Mouse (Mus musculus): ENCODE measurements at regions not wholly inside any gene's neighbourhood (a gene's known extent, or its start where the extent isn't known, plus 50 kb on each side); places are given as distances from the start of the nearest gene placed in this dataset.

DNA sequence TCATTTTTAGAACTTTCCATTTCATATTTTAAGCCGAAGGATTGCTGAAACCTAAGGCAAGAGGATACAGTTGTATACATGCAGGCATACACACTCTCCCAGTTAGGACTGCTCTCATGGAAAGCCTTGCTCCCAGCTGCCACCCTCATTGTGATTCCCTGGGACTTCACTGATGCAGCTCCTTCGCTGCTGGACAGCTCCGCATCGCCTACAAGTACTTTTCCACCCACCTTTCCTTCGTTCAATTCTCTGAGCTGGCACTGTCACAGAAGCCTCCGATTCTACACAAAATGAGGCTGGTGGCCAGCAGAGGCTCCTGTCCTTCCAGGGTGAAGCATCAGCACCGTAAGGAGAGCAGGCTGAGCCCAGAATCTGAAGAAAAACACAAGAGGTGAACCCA, 105.5 kb upstream of the Mkln1 start:
- no peak for DNase-seq (ENCODE audit: extremely low read depth, insufficient read length, low spot score)

GRCm38 (mm10) chr6:31299395-31299794, 99.1 kb upstream of the Mkln1 start:
- no peak for DNase-seq (ENCODE audit: extremely low read depth, insufficient read length, low spot score)

GRCm38 (mm10) chr6:31305736-31306135, 92.8 kb upstream of the Mkln1 start:
- DNase-seq (ENCODE audit: extremely low read depth, insufficient read length, low spot score), result no peak

DNA sequence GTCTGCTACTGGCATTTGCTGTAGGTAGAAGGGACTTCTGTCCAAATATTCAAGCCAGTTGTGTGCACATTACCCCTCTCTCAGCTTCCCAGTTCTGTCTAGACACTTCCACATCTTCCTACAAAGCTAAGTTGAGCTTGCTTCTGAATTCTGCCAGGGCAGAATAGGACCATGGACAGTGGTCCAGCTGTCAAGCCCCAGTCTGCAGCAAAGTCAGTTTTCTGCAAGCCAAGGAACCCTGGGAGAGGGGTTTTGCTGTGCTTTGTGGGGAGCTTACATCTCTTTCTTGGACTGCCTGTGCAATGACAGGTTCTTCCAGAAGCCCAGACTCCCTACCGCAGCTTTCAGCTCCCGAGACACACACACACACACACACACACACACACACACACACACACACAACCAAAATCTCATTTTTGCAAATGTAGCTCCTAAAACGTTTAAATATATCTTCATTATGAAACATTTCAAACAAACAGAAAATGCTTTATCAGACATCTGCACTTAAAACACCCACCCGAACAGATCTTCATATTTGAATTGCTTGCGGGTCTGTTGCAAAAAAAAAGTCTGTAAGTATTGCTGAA, 91.4 kb upstream of the Mkln1 start:
- DNase-seq (ENCODE audit: extremely low read depth, insufficient read length, low spot score), result no peak

GRCm38 (mm10) chr6:31307899-31308298, 90.6 kb upstream of the Mkln1 start:
- DNase-seq (ENCODE audit: extremely low read depth, insufficient read length, low spot score), result no peak

- DNase-seq (ENCODE audit: extremely low read depth, insufficient read length, low spot score), result no peak
Measured at GRCm38 (mm10) chr6:31310660-31311059, 87.9 kb upstream of the Mkln1 start.

DNA sequence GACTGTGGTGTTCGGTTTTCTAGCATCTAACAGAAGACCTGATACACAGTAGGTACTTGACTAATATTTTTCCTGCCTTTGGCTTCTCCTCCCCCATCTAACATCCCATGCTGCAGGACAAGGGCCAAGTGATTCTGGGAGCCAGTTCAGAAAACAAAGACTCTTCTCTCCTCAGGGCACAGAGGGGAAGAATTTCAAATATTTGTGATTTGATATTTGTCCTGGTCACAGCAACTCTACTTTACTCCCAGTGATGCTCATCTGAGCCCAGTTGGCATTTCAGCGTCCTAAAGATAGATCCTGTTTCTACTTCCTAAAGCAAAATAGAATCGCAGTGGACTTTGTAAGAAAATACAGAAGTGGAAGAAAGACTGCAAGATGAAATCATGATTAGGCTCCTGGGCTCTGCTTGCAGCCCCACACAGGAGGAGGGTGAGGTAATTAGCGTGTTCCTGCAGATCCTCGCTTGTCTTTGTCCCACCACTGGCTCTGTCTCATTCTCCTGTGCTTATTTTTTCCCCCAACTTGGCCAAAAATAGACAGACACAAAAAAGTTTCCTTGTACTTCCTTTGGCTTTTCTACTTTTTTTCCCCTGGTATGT, 84.6 kb upstream of the Mkln1 start:
- DNase-seq (ENCODE audit: extremely low read depth, insufficient read length, low spot score), result no peak

DNA sequence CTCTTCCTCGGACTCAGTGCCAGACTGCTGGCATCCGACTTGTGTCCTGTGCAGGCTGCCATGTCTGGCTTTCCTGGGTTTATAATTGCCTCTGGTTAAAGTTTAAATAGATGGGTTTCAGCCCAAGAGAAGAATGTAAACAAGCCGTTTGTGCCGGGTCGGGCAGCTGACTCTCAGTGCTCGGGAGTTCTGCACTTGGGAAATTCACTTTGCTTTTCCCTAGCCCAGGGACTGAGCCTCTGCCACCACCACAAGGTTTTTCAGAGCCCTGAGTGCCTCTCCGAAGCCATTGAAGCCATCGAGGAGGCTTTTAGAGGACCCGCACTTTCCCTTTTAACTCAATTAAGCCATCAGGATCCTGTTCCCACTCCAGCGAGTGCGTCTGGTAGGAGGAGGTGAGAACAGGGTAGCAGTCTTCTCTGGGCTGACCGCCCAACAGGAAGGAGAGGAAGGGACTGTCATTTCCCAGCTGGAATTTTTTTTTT, 80.8 kb upstream of the Mkln1 start:
- DNase-seq (ENCODE audit: extremely low read depth, insufficient read length, low spot score), result no peak

- DNase-seq (ENCODE audit: extremely low read depth, insufficient read length, low spot score), result no peak
Measured at GRCm38 (mm10) chr6:31318506-31318905, 80.0 kb upstream of the Mkln1 start.

DNA sequence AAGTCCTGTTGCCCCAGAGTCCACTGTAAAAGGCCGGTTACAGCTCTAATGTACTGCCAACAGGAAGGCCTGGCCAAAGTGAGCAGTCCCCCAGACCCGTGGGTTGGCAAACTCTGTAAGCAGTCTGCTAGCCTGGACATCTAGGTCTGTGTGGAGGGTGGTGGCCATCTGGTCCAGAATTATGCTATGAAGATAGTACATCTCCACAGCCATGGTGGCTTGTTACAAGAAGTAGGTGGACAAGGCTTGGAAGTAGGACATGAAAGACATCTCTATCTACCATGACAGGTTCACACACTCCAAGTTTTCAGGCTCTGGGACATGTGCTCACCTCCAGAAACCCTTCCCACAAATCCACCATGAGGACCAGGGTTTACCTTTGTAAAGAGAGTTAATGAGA, 79.1 kb upstream of the Mkln1 start:
- DNase-seq (ENCODE audit: extremely low read depth, insufficient read length, low spot score), result no peak

DNA sequence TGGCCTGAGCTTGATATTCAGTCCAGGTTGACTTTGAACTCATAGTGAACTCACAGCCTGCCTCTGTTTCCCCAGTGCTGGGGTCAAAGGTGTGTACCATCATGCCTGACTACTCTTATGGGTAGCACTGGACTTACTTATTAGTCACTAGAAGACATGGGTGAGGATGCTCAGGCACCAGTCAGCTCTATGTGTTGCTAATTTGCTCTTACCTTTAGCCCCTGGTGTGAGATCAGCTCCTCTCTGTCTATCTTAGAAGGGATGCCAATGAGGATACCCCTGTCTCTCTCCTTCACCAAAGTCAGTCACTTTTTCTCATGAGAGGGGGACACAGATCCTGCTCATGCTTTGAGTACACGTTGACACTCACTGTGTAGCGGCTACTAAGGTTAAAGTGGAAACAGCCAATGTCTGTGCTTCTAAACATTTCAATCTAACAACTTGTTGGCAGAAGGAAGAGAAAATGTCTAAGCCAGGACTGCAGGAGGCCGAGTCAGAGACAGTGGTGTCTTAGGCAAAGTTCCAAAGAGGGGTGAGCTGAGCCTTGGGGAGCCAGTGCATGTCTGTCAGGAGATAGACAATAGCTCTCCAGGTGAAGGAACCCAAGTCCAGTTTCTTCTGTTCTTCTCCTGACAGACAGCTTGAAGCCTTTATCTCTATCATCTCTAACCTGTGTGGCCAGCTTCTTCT, 78.2 kb upstream of the Mkln1 start:
- DNase-seq (ENCODE audit: extremely low read depth, insufficient read length, low spot score), result no peak

- no peak for DNase-seq (ENCODE audit: extremely low read depth, insufficient read length, low spot score)
Measured at GRCm38 (mm10) chr6:31321066-31321846, 77.3 kb upstream of the Mkln1 start.

DNA sequence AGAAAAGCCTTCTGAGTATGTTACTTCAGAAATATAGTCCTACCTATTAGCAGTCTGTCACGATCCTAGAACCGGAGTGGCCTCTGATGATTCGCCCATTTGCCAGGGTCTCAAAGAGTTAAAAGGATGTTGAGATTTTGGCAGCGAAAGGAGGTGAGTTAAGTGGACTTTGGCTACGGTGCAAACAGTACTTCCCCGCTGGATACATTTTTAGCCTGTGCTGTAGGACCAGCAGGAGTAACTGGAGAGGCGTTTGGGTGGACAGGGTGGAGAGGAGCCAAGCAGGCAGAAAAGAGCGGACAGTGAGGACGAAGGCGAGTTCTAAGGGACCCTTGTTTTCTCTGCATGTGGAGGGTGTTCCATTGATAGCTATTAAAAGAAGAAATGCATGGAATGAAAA, 76.6 kb upstream of the Mkln1 start:
- DNase-seq (ENCODE audit: extremely low read depth, insufficient read length, low spot score), result no peak

- no peak for DNase-seq (ENCODE audit: extremely low read depth, insufficient read length, low spot score)
Measured at GRCm38 (mm10) chr6:31323228-31324190, 75.0 kb upstream of the Mkln1 start.

DNA sequence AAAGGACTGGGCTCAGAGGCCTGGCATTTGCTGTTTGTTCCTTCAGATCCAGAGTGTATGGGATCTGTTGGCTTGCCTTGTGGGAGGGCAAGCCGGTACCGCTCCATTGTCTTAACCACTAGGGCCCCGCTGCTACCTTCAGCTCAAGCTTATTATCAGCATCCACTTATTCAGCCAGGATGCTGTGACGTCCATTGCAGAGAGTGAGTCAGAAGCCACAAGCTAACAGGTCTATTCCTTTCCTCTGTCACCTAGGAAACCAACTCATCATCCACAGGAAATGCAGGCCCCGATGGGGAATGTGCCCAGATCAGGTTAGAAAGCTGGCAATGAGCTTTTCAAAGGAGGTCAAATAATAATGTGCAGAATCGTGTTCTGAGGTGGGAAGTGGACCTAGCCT, 73.8 kb upstream of the Mkln1 start:
- peak; percentile 16 for DNase-seq (ENCODE audit: extremely low read depth, insufficient read length, low spot score)

DNA sequence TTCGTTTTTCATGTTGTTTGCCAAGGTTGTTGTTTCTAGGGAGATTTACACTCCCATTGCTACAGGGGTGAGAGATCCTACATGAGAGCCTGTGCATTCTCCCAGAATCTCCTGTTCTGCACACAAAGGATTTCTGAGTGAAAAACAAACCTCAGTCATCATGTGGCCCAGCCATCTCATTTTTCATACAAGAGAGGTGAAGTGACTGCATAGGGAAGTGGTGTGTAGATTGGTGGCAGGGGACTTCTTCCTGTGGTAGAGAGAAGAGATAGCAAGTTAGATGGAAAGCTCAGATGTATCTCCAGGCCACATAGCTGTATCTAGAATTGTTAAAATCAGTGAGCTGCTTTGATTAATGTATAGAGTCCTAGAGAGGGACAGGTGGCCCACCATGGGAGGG, 72.9 kb upstream of the Mkln1 start:
- DNase-seq (ENCODE audit: extremely low read depth, insufficient read length, low spot score), result no peak

DNA sequence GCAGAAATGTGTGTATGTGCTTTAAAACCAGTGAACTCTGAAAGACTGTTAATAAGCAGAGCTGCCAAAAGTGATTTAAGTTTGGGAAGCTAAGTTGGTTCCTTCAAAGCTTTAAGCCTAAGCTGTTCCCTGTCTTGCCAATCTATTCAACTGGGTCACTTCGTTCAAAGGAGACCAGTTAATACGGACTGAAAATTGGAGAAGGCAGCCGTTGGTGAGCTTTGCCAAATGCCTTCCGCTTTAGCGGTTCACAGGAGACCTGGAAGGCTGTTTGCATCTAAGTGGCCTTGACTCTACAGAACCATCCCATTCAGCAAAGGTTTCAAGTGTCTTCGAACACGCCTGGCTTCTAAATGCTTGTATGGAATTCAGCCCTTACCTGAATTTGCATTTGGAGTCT, 68.2 kb upstream of the Mkln1 start:
- no peak for DNase-seq (ENCODE audit: extremely low read depth, insufficient read length, low spot score)

DNA sequence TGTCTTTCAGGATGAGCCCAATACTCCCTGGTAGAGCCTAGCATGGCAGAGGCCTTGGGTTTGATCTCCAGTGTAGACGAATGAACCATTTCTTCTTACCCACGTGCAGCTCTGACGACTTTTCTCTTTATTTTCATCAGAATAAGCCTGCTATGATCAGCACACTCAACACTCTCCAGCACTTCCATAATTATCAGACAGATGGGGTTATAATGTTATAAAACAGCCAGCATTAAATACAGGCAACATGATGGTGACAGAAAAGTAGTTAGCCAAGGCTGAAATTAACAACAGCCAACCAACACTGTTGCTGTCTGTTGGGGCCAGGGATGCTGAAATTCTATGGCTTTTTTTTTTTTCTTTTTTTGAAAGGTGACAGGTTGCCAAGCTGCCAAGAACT, 67.7 kb upstream of the Mkln1 start:
- no peak for DNase-seq (ENCODE audit: extremely low read depth, insufficient read length, low spot score)

- peak; percentile 55 for DNase-seq (ENCODE audit: extremely low read depth, insufficient read length, low spot score)
Measured at GRCm38 (mm10) chr6:31332254-31332653, 66.3 kb upstream of the Mkln1 start.

GRCm38 (mm10) chr6:31332714-31333113, 65.8 kb upstream of the Mkln1 start:
- peak; percentile 20 for DNase-seq (ENCODE audit: extremely low read depth, insufficient read length, low spot score)

Measured in 3134 (cell line).